9 mouse cellular contexts compared by ENCODE assay signal in the genomic region with DNA sequence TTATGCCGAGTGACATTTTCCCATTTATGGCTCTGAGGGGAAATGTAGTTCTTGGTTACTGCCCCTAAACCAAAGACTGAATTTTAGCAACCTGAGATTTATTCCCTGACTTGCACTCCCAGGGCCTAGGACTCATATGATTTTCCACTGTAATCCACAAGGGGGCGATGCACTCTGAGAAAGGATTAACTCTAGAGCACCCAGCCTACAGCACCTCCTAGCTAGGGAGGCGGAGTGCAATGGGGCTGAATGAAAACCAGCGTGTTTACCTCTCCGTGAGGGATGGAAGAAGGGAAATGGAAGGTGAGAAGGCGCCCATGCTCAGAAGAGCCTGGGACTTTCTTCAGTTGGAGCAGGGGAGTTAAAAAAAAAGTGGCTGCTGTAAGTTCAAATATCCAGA.
DNase-seq lines count a peak whose midpoint lies in the region; ATAC-seq lines count a peak whose summit lies in the region.
"Had no signal": no experiment of that assay in that cellular context is flagged by ENCODE, and none has a peak within 500 bp of the region (broad histone marks: within the 10 kb centered on the region; RNA-seq: fewer than 3 reads in every experiment).

No protein-coding gene starts in this region.

- H3K27ac ChIP-seq in forebrain, embryonic 10.5 days = no peak overlapping the region
- H3K27ac ChIP-seq in forebrain, embryonic 12.5 days = no peak overlapping the region
- H3K27ac ChIP-seq in hindbrain, embryonic 14.5 days = no peak overlapping the region

- H3K9me3 ChIP-seq in forebrain, embryonic 10.5 days = no peaks in the 10 kb centered on the region
- H3K9me3 ChIP-seq in forebrain, embryonic 12.5 days = no peaks in the 10 kb centered on the region
- H3K9me3 ChIP-seq in hindbrain, embryonic 14.5 days (ENCODE audit: control insufficient read depth, low read length) = no peaks in the 10 kb centered on the region

- WGBS in forebrain, embryonic 10.5 days = 19% methylated on average over 6 of the region's 6 CpGs
- 20% methylated on average over 6 of the region's 6 CpGs for WGBS in forebrain, embryonic 12.5 days
- 24% methylated on average over 6 of the region's 6 CpGs for WGBS in hindbrain, embryonic 14.5 days

- no peak for ATAC-seq in forebrain, embryonic 12.5 days (ENCODE audit: low FRiP score)
- no peak for ATAC-seq in hindbrain, embryonic 14.5 days (ENCODE audit: low FRiP score)

- peaks cover 8% of the 10 kb centered on the region; the same call in 1 of the 2 replicates for H3K27me3 ChIP-seq in forebrain, embryonic 10.5 days (ENCODE audit: poor library complexity, severe bottlenecking)
- peaks cover 13% of the 10 kb centered on the region for H3K27me3 ChIP-seq in forebrain, embryonic 12.5 days
- no peaks in the 10 kb centered on the region for H3K27me3 ChIP-seq in hindbrain, embryonic 14.5 days (ENCODE audit: control insufficient read depth, insufficient read depth, low read length)

- H3K9ac ChIP-seq in forebrain, embryonic 12.5 days = no peak overlapping the region
- H3K9ac ChIP-seq in hindbrain, embryonic 14.5 days = no peak overlapping the region

- DNase-seq in forebrain, embryonic 10.5 days (ENCODE audit: extremely low spot score, low spot score) = peak; percentile 32
- DNase-seq in A20 (ENCODE audit: low read depth, low spot score) = peak; percentile 48
- peak; percentile 17 for DNase-seq in cerebellum, adult 9-10 months
- DNase-seq in hindbrain, embryonic 14.5 days (ENCODE audit: low spot score) = peak; percentile 51
- peak; percentile 33 for DNase-seq in left cerebral cortex, postnatal 4 days
- DNase-seq in retina, embryonic 14.5 days (ENCODE audit: low spot score) = peak; percentile 80
- DNase-seq in urinary bladder, postnatal 4 days (ENCODE audit: low spot score in 2 of 2) = no peak

- H3K36me3 ChIP-seq in forebrain, embryonic 10.5 days (replicated peaks) = no peaks in the 10 kb centered on the region
- no peaks in the 10 kb centered on the region for H3K36me3 ChIP-seq in forebrain, embryonic 12.5 days (replicated peaks)
- no peaks in the 10 kb centered on the region for H3K36me3 ChIP-seq in hindbrain, embryonic 14.5 days (replicated peaks; ENCODE audit: control insufficient read depth, insufficient read depth)
- H3K36me3 ChIP-seq: G1E had no signal

- intact Hi-C loops in left cerebral cortex, postnatal 4 days (cut with DNase I) = no loop called here

- no peaks in the 10 kb centered on the region for H3K4me1 ChIP-seq in forebrain, embryonic 10.5 days
- no peaks in the 10 kb centered on the region for H3K4me1 ChIP-seq in forebrain, embryonic 12.5 days
- H3K4me1 ChIP-seq in hindbrain, embryonic 14.5 days (replicated peaks; ENCODE audit: control insufficient read depth, insufficient read depth, low read length) = no peaks in the 10 kb centered on the region

- H3K4me2 ChIP-seq in forebrain, embryonic 12.5 days = no peak overlapping the region
- H3K4me2 ChIP-seq in hindbrain, embryonic 14.5 days (replicated peaks) = no peak overlapping the region

- H3K4me3 ChIP-seq in forebrain, embryonic 10.5 days = no peak overlapping the region
- H3K4me3 ChIP-seq in forebrain, embryonic 12.5 days (replicated peaks) = no peak overlapping the region
- no peak overlapping the region for H3K4me3 ChIP-seq in hindbrain, embryonic 14.5 days (replicated peaks; ENCODE audit: low read length)

Comparison
In these comparisons a context has a peak if more than half of its experiments do, and no peak if none do; other contexts are left out.
1. DNase-seq: peak in forebrain, embryonic 10.5 days (single experiment), A20 (single experiment), cerebellum, adult 9-10 months (single experiment), hindbrain, embryonic 14.5 days (single experiment), left cerebral cortex, postnatal 4 days (single experiment) and retina, embryonic 14.5 days (single experiment); none in urinary bladder, postnatal 4 days (0 of 2).